Mouse (Mus musculus) left cerebral cortex, postnatal 14 days (tissue): ENCODE measurements around the gene Gtf3c5. TPM values are rescaled to one million over a fixed set of nuclear protein-coding genes. Genes with fewer than 3 reads are reported as not detected.

Experiments used
- DNase-seq, 2 experiments: peaks; one replicate each; pipeline ENCODE4 v3.0.0; 2021 to 2022; ENCODE audit warnings: low spot score in 2 of 2, mixed read lengths in 1 of 2
- intact Hi-C: fragments of 180-260 bp; cut with DNase I; formaldehyde crosslinking; loops from one replicate; pipeline ENCODE4 v1.15.1; 2025
- total RNA-seq, 2 experiments: library from RNA; stranded (reverse); gene quantifications; 2 replicates each; pipeline ENCODE4 v1.2.3; 2021

Gtf3c5 gene
- total RNA-seq, 2 experiments from 2014 or later, result 15.8 to 17.6 TPM

DNA sequence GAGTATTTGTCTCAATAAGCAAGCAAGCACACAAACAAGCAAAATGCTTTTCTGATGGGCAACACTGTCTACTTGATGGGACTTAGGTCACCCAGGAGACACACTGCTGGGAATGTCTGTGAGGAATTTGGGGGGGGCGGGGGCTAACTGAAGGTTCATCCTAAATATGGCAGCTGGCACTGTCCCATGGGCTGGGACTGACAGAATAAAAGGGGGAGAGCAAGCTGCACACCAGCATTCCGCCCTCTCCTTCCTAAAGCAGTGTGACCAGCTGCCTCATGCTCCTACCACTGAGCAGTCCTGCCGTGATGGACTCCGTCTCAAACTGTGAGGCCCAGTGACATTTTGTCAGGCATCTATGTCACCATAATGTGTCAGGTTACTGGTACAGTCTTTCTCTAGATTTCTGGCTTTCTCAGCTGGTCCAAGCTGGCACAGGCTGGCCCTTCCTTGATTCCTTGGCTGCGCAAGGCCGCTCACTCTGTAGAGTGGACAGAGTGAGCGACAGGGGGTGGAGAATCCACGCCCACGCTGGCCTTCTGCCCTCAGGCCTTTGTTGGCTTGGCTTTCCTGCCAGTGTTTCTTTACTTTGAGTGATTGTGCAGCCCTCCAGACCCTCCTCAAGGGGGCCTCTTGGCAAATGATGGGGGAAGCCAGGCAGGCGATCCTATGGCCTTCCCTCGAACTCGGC lies 27.3 kb upstream of the Gtf3c5 start:
- no peak for DNase-seq
- intact Hi-C loops, result no loop called here

DNA sequence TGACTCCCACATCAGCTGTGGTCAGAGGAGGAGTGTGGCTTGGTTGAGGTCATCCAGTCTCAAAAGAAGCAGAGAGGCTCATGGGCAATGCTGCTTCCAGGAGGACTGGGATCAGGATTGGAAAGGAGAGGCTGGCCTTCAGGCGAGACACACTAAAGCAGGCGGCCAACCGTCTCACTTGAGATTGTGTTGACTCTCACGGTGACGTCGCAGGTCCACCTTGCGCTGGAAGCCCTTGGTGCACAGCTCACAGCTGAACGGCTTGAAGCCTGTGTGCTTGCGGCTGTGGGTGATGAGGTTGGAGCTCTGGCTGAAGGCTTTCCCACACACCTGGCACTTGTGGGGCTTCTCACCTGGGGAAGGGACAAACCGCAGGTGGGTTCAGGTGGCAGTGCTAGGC lies 26.3 kb upstream of the Gtf3c5 start:
- intact Hi-C loops, result no loop called here
- DNase-seq, result no peak

DNA sequence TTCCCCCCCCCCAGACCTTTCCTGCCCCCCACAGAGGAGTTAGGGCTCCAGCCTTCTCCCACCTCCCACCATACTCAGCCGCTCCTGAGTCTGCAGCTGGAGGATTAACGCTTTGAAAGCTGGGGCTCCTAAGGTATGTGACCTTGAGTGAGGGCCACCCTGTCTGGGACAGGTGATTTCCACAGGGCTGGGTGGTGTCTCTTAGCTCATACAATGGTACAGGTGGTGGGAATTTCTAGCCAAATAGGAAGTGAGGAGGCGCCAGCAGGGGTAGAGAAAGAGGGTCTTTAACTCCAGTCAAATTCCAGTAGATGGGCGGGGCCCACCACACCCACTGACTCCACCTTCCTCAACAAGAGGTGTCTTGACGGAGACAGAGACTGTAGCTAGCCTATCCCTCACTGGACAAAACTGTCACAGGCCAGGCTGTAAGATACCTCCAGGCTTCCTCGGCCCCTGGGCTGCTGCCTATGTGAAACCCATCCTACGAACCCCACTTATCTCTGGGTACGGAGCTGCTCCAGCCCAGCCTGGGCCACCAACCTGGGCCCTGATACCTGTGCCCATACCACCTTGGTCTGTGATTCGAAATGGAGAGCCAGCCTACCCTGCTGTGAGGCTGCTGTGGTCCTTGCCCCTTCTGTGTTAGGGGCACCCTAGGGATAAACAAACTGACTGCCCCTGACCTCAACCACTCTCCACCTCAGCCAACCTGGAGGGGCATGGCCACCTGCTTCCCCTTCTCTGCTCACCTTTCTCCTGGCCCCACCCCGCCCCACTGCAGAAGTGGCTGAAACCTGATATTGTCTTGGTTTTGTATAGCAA lies 24.0 kb upstream of the Gtf3c5 start:
- intact Hi-C loops, result no loop called here
- DNase-seq, result no peak

DNA sequence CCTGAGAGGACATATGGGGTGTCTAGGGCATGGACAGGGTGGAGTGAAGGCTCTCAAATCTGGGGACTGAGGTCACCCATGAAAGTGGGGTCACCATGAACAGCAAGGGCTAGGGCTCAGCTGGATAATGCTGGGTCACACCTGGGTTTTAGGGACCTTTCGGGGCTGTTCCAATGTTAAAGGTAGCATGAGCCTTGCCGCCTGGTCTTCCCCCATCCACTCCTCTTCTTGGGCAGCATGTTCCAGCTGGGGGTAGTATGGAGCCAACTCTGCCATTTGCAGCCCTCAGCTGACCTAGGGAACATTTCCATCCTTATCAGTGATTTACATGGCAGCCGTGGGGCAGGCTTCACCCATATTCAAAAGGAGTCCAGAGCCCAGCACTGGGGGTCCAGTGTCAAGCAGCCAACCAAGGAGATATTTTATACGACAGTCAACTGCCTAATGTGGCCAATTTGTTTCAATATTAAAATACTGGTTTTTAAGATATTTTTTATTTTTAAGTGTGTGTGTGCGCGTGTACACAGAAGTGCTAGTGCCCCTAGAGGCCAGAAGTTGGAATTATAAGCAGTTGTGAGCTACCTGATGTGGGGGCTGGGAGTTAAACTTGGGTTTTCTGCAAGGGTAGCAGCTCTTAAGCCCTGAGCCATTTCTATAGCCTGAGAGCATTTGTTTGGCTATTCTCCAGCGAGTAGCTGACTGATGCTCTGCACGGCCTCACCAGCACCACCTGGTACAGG lies 23.2 kb upstream of the Gtf3c5 start:
- no peak for DNase-seq
- intact Hi-C loops, result no loop called here

DNA sequence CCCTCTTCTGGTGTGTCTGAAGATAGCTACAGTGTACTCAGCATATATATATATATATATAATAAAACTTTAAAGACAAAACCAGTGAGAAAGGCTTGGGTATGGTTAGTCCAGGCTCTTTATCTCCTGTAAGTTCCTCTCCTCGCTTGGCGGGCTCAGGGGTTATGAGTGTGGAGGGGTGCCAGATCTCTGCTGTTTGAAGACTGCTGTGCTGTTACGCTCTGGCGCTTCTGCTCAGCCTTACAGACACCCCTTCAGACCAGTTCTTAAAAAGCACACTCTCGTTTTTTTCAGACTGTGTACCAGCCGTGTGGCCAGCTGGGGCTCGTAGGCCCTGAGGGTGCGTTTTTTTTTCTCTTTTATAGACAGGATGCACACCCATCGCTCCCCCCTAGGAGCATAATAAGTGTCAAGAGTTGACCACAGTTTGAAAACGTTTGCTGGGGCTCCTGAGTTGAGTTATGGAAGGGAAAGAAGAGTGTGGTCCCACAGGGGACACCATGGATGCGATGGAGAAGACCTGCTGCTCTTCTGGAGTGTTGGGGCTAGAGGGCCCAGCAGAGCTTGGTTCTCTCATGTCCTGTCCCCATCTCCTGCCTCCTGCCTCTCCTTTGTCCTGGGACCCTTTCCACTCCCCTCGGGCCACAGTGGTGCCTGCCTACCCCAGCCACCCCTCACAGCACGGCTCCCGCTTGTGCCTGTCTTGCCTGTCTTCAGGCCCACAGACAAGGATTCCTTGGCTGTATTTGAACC lies 22.4 kb upstream of the Gtf3c5 start:
- no peak for DNase-seq
- intact Hi-C loops, result no loop called here

DNA sequence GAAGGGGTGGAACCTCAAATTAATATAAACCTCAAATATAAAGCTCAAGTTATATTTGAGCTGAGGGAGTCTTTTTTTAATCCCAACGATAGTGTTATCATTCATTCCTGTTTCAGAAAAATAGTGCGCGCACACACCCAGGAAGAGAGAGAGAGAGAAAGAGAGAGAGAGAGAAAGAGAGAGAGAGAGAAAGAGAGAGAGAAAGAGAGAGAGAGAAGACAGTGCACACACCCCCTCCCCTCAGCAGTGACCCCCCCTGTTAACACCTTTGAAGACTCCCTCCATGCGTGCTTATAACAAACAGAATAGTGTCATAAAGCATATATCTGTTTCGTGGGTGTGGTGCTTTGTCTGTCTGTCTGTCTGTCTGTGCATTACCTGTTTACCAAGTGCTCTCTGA lies 20.0 kb upstream of the Gtf3c5 start:
- DNase-seq, result no peak
- intact Hi-C loops, result no loop called here

DNA sequence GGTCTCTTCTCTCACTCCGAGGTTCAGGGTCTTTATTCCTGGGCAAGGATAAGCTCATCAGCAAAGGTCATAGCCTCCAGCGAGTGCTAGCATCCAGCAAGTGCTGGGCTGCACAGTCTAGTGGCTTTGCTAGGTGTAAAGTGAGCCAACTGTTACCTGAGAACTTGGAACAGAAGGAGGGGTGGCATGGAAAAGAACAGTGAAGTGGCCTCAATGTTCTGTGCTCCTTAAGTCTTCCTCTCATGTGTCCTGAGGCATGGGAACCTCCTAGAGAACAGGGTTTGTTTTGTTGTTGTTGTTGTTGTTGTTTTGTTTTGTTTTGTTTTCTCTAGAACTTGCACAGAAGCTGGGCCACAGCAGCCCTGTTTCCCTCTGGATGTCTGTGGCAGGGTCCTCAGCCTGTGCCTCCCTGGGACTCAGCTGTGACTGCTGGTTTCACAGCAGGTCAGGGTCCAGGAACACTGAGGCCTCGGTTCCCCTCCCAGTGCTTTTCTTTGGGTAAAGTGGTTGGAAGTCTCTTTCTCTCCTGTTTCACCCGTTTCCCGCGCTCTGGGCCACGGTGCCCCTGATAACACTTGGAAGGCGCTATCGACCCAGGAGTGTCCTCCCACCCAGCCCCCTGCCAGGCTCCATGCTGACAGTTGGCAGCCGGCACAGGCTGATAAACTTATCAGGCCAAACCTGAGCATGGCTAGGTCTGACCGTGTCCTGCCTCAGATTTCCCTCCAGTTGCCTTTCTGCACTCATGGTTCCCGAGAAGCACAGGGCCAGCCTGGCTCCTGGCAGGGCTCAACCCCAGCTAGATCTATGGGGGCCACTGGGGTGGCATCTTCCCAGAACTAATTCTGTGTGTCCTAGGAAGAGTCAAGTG lies 18.4 kb upstream of the Gtf3c5 start:
- intact Hi-C loops, result no loop called here
- no peak for DNase-seq

DNA sequence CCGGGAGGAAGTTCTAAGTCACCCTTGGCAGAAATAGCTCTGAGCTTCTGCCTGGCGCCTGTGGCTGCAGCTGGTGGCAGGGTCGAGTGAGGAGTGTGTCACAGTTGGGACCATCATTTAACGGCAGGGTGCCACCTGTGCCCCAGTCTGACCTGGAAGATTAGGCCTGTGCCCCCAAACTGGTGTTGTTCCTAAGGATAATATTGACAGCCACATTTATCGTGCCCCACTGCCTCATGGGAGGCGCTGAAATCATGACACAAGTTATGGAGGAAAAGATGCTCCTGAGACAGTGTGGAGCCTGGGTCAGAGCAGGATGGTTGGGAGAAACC lies 16.0 kb upstream of the Gtf3c5 start:
- intact Hi-C loops, result no loop called here
- no peak for DNase-seq

DNA sequence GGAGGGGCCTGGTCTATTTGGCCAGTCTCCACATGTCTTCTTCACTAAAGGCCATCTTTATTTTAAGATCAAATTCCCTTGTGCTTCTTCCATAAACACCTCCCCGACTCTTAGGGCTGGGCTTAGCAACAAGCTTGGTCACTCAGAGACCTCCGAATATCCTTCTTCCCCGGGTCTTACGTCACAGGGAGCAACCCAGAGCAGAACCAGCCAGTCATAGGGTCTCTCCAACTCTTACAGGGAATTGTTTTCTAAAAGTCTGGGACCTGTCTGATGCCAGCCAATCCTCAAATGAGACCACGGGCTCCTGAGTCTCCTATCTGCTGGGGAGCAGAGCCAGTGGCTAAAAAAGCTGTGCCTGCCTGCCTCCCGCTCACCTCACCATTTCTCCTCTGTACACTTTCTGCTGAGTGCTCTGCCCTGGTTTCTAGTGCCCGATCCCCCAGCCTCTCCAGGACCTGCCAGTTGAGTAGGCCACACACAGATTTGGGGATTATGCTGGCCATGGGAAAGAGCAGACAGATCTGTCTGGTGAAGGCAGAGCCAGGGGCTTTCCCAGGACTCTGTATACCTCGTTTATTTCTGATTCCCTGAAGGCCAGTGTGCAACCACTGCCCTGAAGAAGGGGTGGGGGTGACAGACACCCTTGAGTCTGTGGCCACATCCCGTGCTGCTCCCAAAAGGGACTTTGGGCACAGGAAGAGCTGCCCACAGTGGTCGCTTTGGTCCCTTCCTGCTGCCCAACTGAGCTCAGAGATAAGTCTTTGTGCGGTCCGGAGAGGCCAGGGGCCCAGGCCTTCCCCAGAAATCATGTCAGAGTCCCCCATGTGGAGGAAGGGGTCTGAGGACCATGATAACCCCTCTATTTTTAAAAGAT lies 15.4 kb upstream of the Gtf3c5 start:
- intact Hi-C loops, result no loop called here
- DNase-seq, result no peak

DNA sequence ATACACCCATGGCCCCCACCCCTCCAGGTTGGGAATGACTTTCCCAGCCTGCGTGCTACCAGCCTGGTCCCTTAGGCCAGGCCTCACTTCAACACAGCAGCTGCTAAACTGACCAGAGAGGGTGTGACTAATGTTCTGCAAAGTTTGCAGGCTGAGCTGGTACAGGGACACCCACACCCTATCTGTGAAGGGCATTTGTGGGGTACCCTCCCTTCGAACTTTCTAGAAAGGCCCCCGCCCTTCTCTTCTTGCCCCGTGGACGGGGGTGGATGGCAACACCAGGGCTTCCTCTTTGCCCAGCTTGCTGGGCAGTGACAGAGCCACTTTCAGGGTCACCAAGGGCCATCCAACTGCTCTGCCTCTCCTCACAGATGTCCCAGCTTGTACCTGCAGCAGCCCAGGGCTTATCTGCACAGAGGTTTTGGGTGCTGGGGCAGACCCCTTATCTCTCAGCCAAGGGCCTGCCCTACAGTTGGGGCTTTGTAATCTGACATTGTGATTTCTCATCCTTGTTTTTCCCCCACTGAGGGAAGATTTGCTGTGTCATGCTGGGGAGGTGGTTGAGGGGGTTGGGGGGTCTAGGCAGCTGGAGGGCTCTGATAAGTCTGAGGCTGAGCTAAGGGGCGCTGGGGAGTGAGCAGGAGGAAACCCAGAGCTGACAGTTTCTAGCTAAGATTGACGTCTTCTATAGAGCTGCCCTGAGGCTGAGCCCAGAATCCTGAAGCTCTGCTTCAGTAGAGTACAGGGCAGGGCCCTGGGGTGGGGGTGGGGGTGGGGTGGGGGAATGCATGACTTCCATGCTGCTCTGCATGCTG lies 14.4 kb upstream of the Gtf3c5 start:
- DNase-seq, result no peak
- intact Hi-C loops, result no loop called here

DNA sequence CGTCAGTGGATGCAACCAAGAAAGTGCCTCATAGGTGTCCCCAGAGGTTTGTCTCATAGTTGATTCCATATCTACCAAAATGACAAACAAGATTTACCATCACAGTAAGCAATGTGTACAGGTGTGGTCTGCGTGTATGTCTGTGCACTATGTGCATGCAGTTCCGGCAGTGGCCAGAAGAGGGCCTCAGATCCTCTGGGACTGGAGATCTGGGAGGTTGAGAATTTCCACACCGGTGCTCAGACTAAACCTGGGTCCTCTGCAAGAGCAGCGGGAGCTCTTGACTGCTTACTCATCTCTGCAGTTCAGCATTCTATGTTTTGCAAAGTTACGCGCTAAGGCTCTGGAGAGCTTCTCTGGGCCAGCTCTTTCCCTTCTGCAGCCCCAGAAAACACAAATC lies 13.4 kb upstream of the Gtf3c5 start:
- DNase-seq, result no peak
- intact Hi-C loops, result no loop called here

DNA sequence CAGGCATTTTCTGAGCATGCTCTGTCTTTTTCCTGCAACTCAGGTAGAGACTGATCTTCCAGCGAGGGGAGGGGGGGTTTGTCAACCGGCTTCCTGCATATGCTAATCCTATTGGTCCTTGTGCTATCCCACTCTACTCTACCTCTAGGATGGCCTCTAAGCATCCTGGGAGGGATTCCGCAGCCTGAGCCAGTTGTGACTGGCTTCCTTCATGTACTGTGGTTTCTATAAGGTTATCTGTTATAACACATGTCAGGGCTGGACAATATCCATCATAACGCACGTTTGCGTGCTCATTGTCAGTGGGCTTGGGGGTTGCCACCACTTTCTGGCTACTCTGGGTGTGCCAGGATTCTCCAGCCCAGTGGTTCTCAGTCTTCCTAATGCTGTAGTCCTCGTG lies 12.5 kb upstream of the Gtf3c5 start:
- intact Hi-C loops, result no loop called here
- no peak for DNase-seq

DNA sequence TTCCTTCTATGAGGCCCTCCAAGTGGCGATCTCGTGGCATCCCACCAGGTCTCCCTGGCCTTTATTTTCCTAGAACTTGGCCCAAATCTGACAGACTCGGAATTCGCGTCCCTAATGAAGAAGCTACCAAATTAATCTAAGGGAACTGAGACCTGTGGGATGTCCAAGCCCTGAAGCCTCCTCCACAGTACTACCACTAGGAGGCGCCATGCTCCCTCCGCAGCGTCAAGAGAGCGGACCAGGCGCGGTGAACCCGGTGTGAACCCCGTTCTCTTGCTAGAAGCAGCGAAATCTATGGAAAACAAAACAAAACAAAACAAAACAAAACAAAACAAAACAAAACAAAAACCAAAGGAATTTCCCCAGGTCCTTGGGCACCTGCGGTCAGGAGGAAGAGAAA lies 9.3 kb upstream of the Gtf3c5 start:
- DNase-seq, result peak in 1 of 2 experiments; percentile 36
- intact Hi-C loops, result no loop called here

DNA sequence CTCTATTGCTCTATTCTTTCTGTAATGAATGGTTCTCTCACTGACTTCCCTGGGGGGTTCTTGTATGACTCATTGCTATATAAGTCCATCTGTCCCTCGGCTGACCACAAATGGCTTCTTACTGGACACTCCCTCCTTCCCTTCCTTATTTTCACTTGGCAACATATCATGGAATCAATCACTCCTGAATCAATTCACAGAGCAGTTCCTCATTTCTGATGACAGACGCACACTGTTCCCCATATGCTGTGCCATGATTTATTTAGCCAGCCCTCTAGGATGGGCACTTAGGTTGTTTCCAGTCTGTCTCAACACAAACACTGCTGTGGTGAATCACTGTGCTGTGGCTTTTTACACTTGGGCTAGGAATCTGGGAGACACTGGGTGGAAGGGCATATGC lies 7.9 kb upstream of the Gtf3c5 start:
- intact Hi-C loops, result no loop called here
- DNase-seq, result no peak

DNA sequence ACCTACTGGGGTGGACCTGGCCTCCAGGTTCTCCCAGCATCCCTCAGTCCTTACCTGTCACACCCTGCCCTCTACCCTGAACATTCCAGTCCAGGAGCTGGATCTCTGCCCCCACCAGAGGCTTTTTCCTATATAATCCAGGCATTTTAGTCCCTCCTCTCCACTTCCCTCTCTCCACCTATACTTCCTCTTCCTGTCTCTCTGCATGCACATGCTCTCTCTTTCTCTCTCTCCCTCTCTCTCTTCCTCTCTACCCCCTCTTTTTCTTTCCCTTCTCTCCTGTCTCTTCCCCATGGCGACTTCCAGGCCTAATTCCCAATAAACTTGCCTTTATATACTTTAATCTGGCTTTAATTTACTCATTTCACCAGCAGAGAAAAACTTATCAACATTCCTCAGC lies 5.0 kb upstream of the Gtf3c5 start:
- intact Hi-C loops, result no loop called here
- no peak for DNase-seq

DNA sequence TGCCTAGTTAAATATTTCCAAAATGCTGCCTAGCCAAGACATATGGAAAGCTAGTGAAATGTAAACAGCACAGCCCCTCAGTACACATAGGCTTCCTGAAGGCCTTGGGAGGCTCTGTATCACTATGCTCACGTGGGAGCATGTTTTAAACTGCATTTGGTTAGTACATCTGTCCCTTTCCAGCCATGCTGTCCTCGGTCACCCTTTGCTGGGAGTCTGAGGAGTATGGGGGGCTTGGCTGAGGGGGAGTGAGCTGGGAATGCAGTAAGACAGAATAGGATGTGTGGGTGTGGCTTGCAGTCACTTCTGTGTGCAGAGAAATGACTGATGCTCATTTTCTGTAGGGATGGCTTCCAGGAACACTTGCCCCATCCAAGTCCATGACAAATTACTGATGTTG lies 2.2 kb upstream of the Gtf3c5 start:
- peak; percentile 15 to 33 for DNase-seq
- intact Hi-C loops, result no loop called here

DNA sequence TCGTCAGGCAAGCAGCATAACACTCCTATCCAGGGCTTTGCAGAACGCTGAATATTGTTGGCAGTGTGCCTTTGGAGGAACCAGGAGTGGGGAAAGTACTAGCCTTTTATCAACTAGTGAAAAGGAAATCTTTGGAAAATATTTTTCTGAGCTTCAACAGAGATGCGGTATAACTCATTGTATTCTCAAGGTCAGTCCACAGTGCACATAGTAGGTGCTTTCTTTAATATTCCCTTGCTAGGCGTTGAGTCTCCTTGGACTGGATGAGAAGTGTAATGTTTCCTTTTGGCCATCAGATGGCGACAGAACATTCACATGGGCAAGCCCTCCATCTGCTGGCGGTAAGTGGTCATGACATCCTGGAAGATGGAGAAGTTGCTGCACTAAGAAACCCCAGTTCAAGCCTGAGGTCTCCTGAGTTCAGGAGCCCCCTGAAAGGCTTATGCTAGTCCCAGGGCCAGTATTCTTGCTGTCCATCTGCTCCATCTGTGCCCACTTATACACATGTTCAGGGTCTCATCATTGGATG lies 1.6 kb upstream of the Gtf3c5 start:
- DNase-seq, result peak; percentile 83 to 87
- intact Hi-C loops, result no loop called here
